Mouse (Mus musculus) right cerebral cortex, postnatal 36 days (tissue): ENCODE data around the gene Iffo2.

Experiments used
- DNase-seq, 2 experiments: peaks; one replicate each; pipeline ENCODE4 v3.0.0; 2022; ENCODE audit warnings: low spot score in 2 of 2, mixed read lengths in 1 of 2

Gene Iffo2

GRCm38 (mm10) chr4:139606732-139607131 is 76.4 kb downstream of the Iffo2 start:
- no peak for DNase-seq

DNA sequence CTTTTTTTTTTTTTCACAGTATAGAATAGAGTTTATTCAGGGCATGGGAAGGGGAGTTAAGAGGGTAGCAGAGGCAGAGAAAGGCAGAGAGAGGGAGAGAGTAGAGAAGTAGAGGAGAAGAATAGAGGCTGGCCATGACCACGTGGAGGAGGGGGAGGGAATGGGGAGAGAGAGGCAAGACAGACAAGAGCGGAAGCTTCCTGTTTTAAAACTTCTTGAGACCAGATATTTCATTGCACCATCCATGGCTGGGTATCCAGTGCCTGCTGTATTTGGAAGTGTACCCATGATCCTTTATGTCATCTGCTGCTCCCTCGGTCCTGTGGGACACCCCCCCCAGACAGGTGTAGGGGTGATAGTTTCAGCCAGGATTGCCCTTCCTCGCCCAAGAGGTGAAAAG is 78.6 kb downstream of the Iffo2 start:
- no peak for DNase-seq

- no peak for DNase-seq
Observed at GRCm38 (mm10) chr4:139610954-139611353, 80.6 kb downstream of the Iffo2 start.

GRCm38 (mm10) chr4:139611542-139611953 is 81.2 kb downstream of the Iffo2 start:
- peak; percentile 27 to 40 for DNase-seq

GRCm38 (mm10) chr4:139614524-139615260 is 84.3 kb downstream of the Iffo2 start:
- DNase-seq = no peak

DNA sequence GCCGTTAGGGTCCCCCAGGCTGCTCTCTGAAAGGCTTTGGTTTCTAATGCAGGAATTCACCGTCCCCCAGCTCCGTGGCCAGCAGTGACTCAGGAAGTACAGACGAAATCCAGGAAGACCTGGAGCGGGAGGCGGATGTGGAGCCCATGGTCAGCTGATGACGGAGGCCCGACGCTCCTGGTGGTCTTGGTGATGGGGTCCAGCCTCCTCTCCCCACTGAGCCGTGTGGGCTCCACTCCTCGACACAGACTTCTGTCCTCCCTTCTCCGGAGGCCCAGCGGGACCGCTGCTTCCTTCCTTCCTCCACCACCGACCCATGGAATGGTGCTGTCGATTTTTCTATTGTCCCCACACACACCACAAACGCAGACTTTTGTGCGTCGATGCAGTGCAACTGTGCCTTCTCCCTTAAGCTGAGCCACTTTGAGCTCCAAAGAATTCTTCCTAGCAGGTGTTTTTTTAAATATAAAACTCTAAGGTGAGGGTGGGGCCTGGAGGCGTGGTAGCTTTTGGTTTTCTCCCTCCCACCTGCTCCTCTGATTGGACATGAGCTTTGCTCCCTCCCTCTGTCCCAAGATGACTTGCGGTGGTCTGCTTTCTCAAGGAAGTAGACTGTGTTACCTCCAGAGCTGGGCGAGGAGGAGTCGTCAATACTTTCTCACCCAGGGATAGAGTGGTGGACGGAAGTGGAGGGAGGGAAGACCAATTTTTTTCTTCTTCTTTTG is 86.1 kb downstream of the Iffo2 start:
- DNase-seq = no peak

DNA sequence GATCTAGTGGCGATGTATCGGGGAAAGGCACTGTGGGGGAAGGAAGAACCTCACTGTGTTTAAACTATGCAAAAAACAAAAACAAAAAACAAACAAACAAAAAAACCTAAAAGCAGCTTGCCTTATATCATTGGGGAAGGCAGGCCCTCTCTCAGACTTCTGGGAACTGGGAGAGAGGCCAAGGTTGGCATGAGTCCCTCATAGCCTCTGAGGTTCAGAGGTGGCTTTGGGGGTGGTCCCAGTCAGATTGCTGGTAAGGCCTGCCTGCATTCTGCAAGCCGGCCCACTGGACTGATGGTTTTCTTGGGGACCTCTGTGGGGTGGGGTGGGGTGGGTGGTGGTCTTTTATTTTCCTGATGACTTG is 86.6 kb downstream of the Iffo2 start:
- DNase-seq = no peak

DNA sequence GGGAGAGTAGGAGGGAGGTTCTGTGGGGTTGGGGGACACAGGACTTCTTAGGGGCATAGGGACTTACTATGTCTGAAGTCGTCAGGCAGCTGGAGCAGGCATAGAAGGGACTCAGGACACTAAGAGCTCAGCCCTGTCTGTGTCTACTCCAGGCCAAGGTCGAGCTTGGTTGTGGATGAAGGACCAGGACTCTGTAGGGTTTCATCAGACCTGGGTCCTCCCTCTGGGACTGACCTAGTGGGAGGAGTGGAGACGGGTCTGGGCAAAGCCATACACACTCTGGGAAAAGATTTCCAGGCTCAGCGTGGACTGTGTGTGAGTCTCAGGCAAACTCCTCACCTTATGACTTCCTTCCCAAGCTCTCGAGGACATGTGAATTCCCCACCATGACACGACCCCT is 89.4 kb downstream of the Iffo2 start:
- DNase-seq = no peak

- DNase-seq = peak; percentile 90 to 95
Observed at GRCm38 (mm10) chr4:139622373-139623282, 92.3 kb downstream of the Iffo2 start, which contains the start of gene Aldh4a1. TSS of gene Aldh4a1 (plus strand) at chr4:139622866.

DNA sequence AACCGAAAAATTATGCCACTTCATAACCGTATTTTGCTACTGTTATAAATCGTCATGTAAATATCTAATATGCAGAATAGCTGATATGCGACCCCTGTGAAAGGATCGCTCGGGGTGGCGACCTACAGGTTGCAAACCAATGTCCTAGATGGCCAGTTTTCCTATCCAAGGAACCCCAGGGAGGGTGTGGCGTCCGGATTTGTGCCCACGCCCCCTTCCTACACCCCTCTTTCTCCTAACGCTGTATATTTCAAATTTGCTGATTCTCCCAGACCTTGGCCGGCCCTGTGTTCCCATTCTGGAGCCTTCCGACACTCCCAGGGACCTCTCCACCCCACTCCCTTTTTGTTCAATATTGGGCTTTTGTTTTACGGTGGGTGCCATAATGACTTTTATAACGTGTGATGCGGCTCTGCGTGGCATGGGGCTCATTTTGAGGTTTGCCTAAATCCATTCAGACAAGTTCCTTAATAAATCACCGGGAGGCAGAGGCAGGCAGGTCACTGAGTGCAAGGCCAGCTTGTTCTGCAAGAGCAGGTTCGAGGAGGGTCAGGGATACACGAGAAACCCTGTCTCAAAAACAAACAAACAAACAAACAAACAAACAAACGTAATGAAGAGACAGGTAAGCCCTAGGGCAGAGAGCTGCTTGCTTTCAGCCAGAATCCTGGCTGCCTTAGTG is 93.2 kb downstream of the Iffo2 start:
- no peak for DNase-seq

DNA sequence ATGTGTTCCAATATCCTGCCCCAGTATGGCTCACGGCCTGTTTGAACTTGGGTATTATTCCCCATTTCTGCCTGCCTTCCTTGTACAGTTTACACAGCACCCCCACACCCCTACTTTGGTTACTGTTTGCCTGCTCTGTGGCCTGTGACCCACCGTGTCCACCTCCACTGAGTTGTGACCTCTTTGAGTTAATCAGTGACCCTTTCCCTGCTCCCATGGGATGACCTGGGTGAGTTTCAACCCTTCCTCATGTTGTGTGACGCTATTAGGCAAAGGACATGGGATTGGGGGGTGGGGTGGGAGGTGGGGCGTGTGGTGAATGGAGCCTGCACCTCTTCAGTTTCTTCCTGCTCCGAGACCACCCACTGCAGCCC is 93.8 kb downstream of the Iffo2 start:
- no peak for DNase-seq

DNA sequence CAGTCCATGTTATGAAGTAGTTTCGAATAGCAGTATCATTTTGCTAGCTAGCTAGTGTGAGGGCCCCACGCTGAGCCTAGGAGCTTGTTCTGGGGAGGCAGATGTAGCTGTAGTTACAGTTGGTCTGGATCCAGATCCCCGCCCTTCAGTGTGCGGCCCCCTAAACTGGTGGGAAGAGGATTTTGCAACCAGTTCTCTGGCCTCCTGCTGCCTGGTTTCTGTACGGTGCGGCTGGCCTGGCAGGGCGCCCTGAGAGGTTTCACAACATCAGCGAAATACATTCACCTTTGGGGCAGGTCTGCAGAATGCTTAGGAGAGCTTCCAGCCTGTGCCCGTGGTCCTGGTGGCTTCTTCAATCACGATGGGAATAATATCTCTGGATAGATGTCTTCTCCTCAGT is 94.4 kb downstream of the Iffo2 start:
- DNase-seq = no peak

DNA sequence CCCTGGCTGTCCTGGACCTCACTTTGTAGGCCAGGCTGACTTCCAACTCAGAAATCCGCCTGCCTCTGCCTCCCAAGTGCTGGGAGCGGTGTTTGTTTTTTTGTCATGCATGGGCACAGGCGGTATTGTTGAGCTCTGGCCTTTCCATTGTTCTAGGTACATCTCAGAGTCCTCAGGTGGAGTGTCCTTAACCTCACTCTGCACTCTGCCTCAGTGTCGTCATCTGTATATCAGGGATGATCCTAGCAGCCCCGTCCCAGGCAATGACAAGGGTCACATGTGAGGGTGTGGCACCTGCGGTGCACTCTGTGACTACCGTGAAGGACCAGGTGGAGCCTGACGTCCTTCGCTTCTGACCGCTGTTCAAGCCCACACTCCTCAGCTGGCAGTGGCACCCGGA is 97.0 kb downstream of the Iffo2 start:
- DNase-seq = no peak

DNA sequence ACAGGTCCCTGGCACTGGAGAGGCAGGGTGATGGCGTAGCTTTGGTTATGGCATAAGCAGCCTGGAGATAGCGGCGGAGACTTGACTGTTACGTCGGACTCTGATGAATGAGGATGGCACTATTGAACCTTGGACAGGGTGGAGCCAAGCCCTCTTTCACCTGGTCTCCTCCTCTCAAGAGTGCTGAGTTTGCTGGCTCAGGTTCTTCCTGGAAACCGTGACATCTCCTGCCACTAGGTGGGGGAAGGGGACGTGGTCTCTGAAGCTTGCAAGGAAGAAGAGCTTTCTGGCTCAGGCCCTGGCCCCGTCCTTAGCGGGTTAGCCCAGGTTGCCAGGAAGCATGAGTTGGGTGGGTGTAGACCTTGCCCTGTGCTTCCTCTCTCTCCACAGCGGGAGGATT is 99.8 kb downstream of the Iffo2 start:
- DNase-seq = no peak

GRCm38 (mm10) chr4:139631141-139631540 is 100.8 kb downstream of the Iffo2 start:
- no peak for DNase-seq

DNA sequence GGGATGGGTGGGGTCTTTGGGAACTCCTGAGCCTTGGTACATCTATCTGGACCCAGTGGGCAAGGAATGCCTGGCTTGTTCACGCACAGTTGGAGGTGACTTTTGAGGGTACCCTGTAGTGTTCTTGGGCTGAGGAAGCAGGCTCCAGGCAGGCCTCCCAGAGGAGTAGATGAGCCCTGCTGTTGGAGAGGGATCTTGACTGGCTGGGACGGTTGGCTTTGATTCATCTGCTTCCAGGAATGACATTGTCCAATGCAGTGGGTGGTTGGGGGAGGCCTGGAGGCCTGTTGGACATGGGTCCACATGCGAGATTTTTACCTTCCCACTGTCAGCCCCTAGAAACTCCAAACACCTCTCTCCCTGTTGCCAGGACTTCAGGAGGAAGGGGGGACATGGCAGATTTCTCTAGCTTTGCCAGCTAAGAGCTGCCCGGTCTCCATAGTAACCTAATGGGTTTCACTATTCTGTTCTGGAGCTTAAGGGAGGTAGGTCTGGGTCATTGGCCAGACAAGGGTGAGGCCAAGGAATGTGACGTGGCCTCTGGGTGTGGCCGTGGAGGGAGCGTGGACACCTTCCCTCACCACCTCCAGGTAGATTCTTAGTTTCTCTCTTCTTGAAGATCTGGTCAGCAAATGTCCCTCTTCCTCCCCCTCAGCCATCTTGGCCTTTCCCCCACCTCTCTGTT is 101.4 kb downstream of the Iffo2 start:
- DNase-seq = no peak

DNA sequence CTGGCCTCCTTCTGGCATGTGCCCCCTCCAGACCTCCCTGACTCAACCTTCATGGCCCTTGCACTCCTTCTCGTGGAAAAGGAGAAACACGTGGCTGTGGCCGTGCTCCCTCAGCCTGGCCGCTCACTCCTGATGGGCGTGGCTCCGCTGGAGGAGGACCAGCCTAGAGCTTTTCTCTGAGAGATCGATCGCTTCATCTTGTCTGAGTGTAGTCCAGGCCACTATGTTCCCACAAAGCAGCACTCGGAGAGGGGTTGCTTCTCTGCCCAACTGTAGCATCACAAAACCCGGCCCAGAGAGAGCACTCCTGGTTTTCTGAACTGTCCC is 101.9 kb downstream of the Iffo2 start:
- DNase-seq = no peak

GRCm38 (mm10) chr4:139636373-139636772 is 106.0 kb downstream of the Iffo2 start:
- peak in 1 of 2 experiments; percentile 49 for DNase-seq

DNA sequence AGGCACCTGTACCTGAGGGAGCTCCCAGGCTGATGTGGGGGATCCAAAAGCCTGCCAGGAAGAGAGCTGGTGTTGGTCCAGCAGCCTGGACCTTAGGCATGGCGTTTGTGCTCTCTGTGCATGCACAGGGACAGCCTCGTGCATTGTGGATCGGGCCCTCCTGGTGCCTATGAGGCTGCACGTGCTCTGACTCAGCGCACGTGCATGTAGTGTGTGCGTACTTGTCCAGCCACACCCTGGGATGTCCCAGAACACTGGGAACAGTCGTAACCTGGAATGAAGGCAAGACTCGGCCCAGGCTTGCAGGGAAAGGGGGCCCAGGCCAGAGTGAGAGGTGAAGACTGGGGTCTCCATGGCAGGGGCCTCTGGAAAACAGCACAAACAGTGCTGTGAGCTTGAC is 107.5 kb downstream of the Iffo2 start:
- DNase-seq = no peak

- no peak for DNase-seq
Observed at GRCm38 (mm10) chr4:139638356-139638755, 108.0 kb downstream of the Iffo2 start.

DNA sequence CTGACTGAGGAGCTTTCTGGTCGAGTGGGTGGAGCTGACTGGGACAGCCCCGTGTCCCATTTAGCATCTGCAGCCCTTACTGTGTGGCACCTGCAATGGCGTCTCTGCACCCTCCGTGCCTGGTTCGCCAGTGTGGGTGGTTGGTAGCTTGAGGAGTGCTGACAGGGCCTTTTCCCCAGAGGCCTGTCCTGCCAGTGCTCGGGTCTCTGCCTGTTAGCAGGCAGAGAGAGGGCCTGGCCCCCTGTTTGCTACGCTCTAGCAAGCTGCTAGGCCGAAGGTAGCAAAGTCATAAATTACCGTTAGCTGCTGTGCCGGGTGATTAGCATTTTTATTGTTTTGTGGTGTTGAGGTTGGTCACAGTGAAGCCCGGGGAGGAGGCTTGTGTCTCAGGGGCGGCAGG is 109.5 kb downstream of the Iffo2 start:
- no peak for DNase-seq
